Mouse (Mus musculus): ENCODE results near the gene Klhl2. TPM values are rescaled to one million over a fixed set of nuclear protein-coding genes. Genes with fewer than 3 reads are reported as not detected.

Gene Klhl2
- total and polyA plus RNA-seq, 3 experiments, result 6.0 to 19.4 (median 14.5) TPM

GRCm38 (mm10) chr8:64740547-64741211 lies 109.1 kb downstream of the Klhl2 start:
- intact Hi-C loops (cut with DNase I), result no loop called here
- Histone ChIP-seq H3K27ac (no peak overlapping the region), H3K36me3 (ENCODE audit: control insufficient read depth, insufficient read depth, low read length) (no peaks in the 10 kb centered on the region), H3K9ac (ENCODE audit: low read depth, low read length) (no peak overlapping the region), H3K4me3 (no peak overlapping the region), H3K4me1 (ENCODE audit: control insufficient read depth, insufficient read depth, low read length) (no peaks in the 10 kb centered on the region), H3K27me3 (ENCODE audit: control insufficient read depth, insufficient read depth, low read length) (no peaks in the 10 kb centered on the region), H3K79me2 (replicated peaks; ENCODE audit: control insufficient read depth, insufficient read depth, low read length) (no peaks in the 10 kb centered on the region)
- DNase-seq, result no peak
- TF ChIP-seq POLR2A (IDR thresholded peaks at IDR 0.05; ENCODE audit: insufficient read depth, low read depth, low read length) (no peak), EP300 (IDR thresholded peaks at IDR 0.05; ENCODE audit: insufficient read depth, low read depth, low read length) (no peak), CTCF (IDR thresholded peaks at IDR 0.05) (no peak)
- WGBS, result 76% methylated on average over 13 of the region's 13 CpGs

- no peak overlapping the region for H3K9ac ChIP-seq (ENCODE audit: low read depth, low read length)
- 75% methylated on average over 1 of the region's 1 CpGs for WGBS
- intact Hi-C loops (cut with DNase I), result loop anchor here (5.0 kb wide), 1 partner anchor 133 kb away; no protein-coding TSS in a partner anchor
- no peaks in the 10 kb centered on the region for H3K36me3 ChIP-seq (ENCODE audit: control insufficient read depth, insufficient read depth, low read length)
- no peak overlapping the region for H3K27ac ChIP-seq
- TF ChIP-seq CTCF (IDR thresholded peaks at IDR 0.05) (no peak), EP300 (IDR thresholded peaks at IDR 0.05; ENCODE audit: insufficient read depth, low read depth, low read length) (no peak), POLR2A (IDR thresholded peaks at IDR 0.05; ENCODE audit: insufficient read depth, low read depth, low read length) (no peak)
- H3K27me3 ChIP-seq (ENCODE audit: control insufficient read depth, insufficient read depth, low read length), result no peaks in the 10 kb centered on the region
- DNase-seq, result no peak
- no peaks in the 10 kb centered on the region for H3K4me1 ChIP-seq (ENCODE audit: control insufficient read depth, insufficient read depth, low read length)
- no peak overlapping the region for H3K4me3 ChIP-seq
- H3K79me2 ChIP-seq (replicated peaks; ENCODE audit: control insufficient read depth, insufficient read depth, low read length), result no peaks in the 10 kb centered on the region
Observed at GRCm38 (mm10) chr8:64738916-64739315, 110.9 kb downstream of the Klhl2 start.

- WGBS, result 68% methylated on average over 3 of the region's 3 CpGs
- Histone ChIP-seq H3K27ac (no peak overlapping the region), H3K9ac (ENCODE audit: low read depth, low read length) (no peak overlapping the region), H3K79me2 (replicated peaks; ENCODE audit: control insufficient read depth, insufficient read depth, low read length) (no peaks in the 10 kb centered on the region), H3K36me3 (ENCODE audit: control insufficient read depth, insufficient read depth, low read length) (no peaks in the 10 kb centered on the region; the same call in 1 of the 2 replicates), H3K27me3 (ENCODE audit: control insufficient read depth, insufficient read depth, low read length) (no peaks in the 10 kb centered on the region), H3K4me1 (ENCODE audit: control insufficient read depth, insufficient read depth, low read length) (peaks cover 2% of the 10 kb centered on the region; the same call in 1 of the 2 replicates), H3K4me3 (no peak overlapping the region)
- no peak for TF ChIP-seq POLR2A (IDR thresholded peaks at IDR 0.05; ENCODE audit: insufficient read depth, low read depth, low read length)
- TF ChIP-seq CTCF (IDR thresholded peaks at IDR 0.05), result no peak
- no peak for TF ChIP-seq EP300 (IDR thresholded peaks at IDR 0.05; ENCODE audit: insufficient read depth, low read depth, low read length)
- no peak for DNase-seq
- intact Hi-C loops (cut with DNase I), result loop anchor here (5.0 kb wide), 1 partner anchor 135 kb away; no protein-coding TSS in a partner anchor
Observed at GRCm38 (mm10) chr8:64736767-64737323, 113.0 kb downstream of the Klhl2 start.

GRCm38 (mm10) chr8:64735161-64735560 lies 114.7 kb downstream of the Klhl2 start:
- no peaks in the 10 kb centered on the region; the same call in 1 of the 2 replicates for H3K36me3 ChIP-seq (ENCODE audit: control insufficient read depth, insufficient read depth, low read length)
- H3K79me2 ChIP-seq (replicated peaks; ENCODE audit: control insufficient read depth, insufficient read depth, low read length), result no peaks in the 10 kb centered on the region
- 76% methylated on average over 8 of the region's 8 CpGs for WGBS
- no peak overlapping the region for H3K27ac ChIP-seq
- intact Hi-C loops (cut with DNase I), result loop anchor here (5.0 kb wide), 1 partner anchor 137 kb away; no protein-coding TSS in a partner anchor
- no peak overlapping the region for H3K9ac ChIP-seq (ENCODE audit: low read depth, low read length)
- no peak overlapping the region for H3K4me3 ChIP-seq
- peaks cover 2% of the 10 kb centered on the region; the same call in 1 of the 2 replicates for H3K4me1 ChIP-seq (ENCODE audit: control insufficient read depth, insufficient read depth, low read length)
- DNase-seq, result no peak
- H3K27me3 ChIP-seq (ENCODE audit: control insufficient read depth, insufficient read depth, low read length), result no peaks in the 10 kb centered on the region
- no peak for TF ChIP-seq CTCF (IDR thresholded peaks at IDR 0.05)
- TF ChIP-seq POLR2A (IDR thresholded peaks at IDR 0.05; ENCODE audit: insufficient read depth, low read depth, low read length), result no peak
- no peak for TF ChIP-seq EP300 (IDR thresholded peaks at IDR 0.05; ENCODE audit: insufficient read depth, low read depth, low read length)

GRCm38 (mm10) chr8:64733271-64733943 lies 116.4 kb downstream of the Klhl2 start, which contains the start of gene Msmo1:
Gene Msmo1, minus strand, starts transcription at chr8:64733792.
- intact Hi-C loops (cut with DNase I), result loop anchor here (2.0 to 5.0 kb wide), 3 partner anchors 41 to 207 kb away; partner anchors contain the start of gene Cpe

More at GRCm38 (mm10) chr8:64733271-64733943, 116.4 kb downstream of the Klhl2 start, which contains the start of gene Msmo1:
- TF ChIP-seq CTCF (IDR thresholded peaks at IDR 0.05) (peak; percentile 18; the same call in 1 of the 2 replicates), POLR2A (IDR thresholded peaks at IDR 0.05; ENCODE audit: insufficient read depth, low read depth, low read length) (peak; percentile 59), EP300 (IDR thresholded peaks at IDR 0.05; ENCODE audit: insufficient read depth, low read depth, low read length) (no peak)
- H3K27me3 ChIP-seq (ENCODE audit: control insufficient read depth, insufficient read depth, low read length), result no peaks in the 10 kb centered on the region
- under 1% methylated on average over 60 of the region's 60 CpGs for WGBS
- H3K4me3 ChIP-seq, result peak within 1 kb of the TSS; percentile 87
- H3K79me2 ChIP-seq (replicated peaks; ENCODE audit: control insufficient read depth, insufficient read depth, low read length), result no peaks in the 10 kb centered on the region
- H3K9ac ChIP-seq (ENCODE audit: low read depth, low read length), result peak within 1 kb of the TSS; percentile 69
- H3K27ac ChIP-seq, result peak within 1 kb of the TSS; percentile 60
- H3K36me3 ChIP-seq (ENCODE audit: control insufficient read depth, insufficient read depth, low read length), result no peaks in the 10 kb centered on the region; the same call in 1 of the 2 replicates
- peak; percentile 93 to 99 for DNase-seq
- peaks cover 2% of the 10 kb centered on the region; the same call in 1 of the 2 replicates for H3K4me1 ChIP-seq (ENCODE audit: control insufficient read depth, insufficient read depth, low read length)
